ENCODE assay signal across 8 mouse cellular contexts in genomic region chr3:123371766-123372535, GRCm38 (mm10). TPM values are rescaled to one million over a fixed set of nuclear protein-coding genes. Genes with fewer than 3 reads are reported as not detected.
DNase-seq lines count a peak whose midpoint lies in the region; ATAC-seq and TF ChIP-seq lines count a peak whose summit lies in the region.

No protein-coding gene starts in this region.

- TF ChIP-seq CTCF in forebrain, postnatal 0 days (IDR thresholded peaks at IDR 0.05; ENCODE audit: low read depth): peak; percentile 85

- H3K4me3 ChIP-seq in forebrain, postnatal 0 days (ENCODE audit: low read depth, low read length): no peak overlapping the region
- no peak overlapping the region for H3K4me3 ChIP-seq in lung, embryonic 15.5 days

- H3K36me3 ChIP-seq in forebrain, postnatal 0 days (ENCODE audit: insufficient read depth): peaks cover 34% of the 10 kb centered on the region
- peaks cover 30% of the 10 kb centered on the region for H3K36me3 ChIP-seq in lung, embryonic 15.5 days

- no peak overlapping the region for H3K4me2 ChIP-seq in forebrain, postnatal 0 days (ENCODE audit: low read depth)
- no peak overlapping the region for H3K4me2 ChIP-seq in lung, embryonic 15.5 days

- DNase-seq in Muller cell, postnatal 12 days (ENCODE audit: inconsistent ontology term): peak; percentile 51
- DNase-seq in cerebellum, adult 8-10 months: peak; percentile 41
- peak; percentile 82 for DNase-seq in forebrain, postnatal 0 days
- DNase-seq in heart, postnatal 36 days: peak; percentile 71 to 72
- DNase-seq in layer of hippocampus, adult 18-20 months (ENCODE audit: low spot score in 2 of 2): peak; percentile 50 to 85
- peak; percentile 23 for DNase-seq in retina, adult 2 months (ENCODE audit: low read depth, low spot score)

- no peak overlapping the region for H3K9ac ChIP-seq in forebrain, postnatal 0 days
- no peak overlapping the region for H3K9ac ChIP-seq in lung, embryonic 15.5 days

- H3K27me3 ChIP-seq in forebrain, postnatal 0 days (ENCODE audit: insufficient read depth, low read length): no peaks in the 10 kb centered on the region
- no peaks in the 10 kb centered on the region for H3K27me3 ChIP-seq in lung, embryonic 15.5 days

- H3K4me1 ChIP-seq in forebrain, postnatal 0 days (ENCODE audit: insufficient read depth): no peaks in the 10 kb centered on the region
- no peaks in the 10 kb centered on the region for H3K4me1 ChIP-seq in lung, embryonic 15.5 days

- 36% methylated on average over 11 of the region's 11 CpGs for WGBS in forebrain, postnatal 0 days
- WGBS in lung, embryonic 15.5 days: 28% methylated on average over 11 of the region's 11 CpGs

- peak; percentile 88 for ATAC-seq in forebrain, postnatal 0 days
- peak; percentile 11; the same call in 1 of the 2 replicates for ATAC-seq in lung, embryonic 15.5 days (ENCODE audit: borderline replicate concordance, extremely low read depth, low FRiP score, low TSS enrichment)
- ATAC-seq in monocyte, adult 5-6 weeks (replicated peaks; ENCODE audit: insufficient number of reproducible peaks, low FRiP score, low TSS enrichment, poor library complexity, severe bottlenecking): no peak

- no peak overlapping the region for H3K27ac ChIP-seq in forebrain, postnatal 0 days (ENCODE audit: low read depth, low read length)
- H3K27ac ChIP-seq in lung, embryonic 15.5 days: no peak overlapping the region

- H3K9me3 ChIP-seq in forebrain, postnatal 0 days (ENCODE audit: low read length): no peaks in the 10 kb centered on the region
- H3K9me3 ChIP-seq in lung, embryonic 15.5 days: no peaks in the 10 kb centered on the region

- intact Hi-C loops in heart, postnatal 36 days (cut with DNase I): loop anchor here (5.0 kb wide), 2 partner anchors 140 to 205 kb away; no protein-coding TSS in a partner anchor

RNA-seq across cellular contexts. Expression of gene Mettl14, which starts 14.0 kb away (rescaled TPM):
- total RNA-seq in forebrain, postnatal 0 days (2014; rRNA removed): 6.1 and 8.7 TPM in 2 replicates
- polyA plus RNA-seq in forebrain, postnatal 0 days (2015; fragmentation: Nextera tagmentation; extraction: Ambion mirVana): 9.6 and 14.9 TPM in 2 replicates
- 10 to 100 TPM; 12.0 to 12.1 TPM for total RNA-seq in heart, postnatal 36 days (2021)
- total RNA-seq in layer of hippocampus, adult 18-20 months (2021): 10 to 100 TPM; 13.9 to 15.6 TPM
- 26.1 and 26.6 TPM in 2 replicates for polyA plus RNA-seq in lung, embryonic 15.5 days (2015; fragmentation: Nextera tagmentation; extraction: Ambion mirVana)
- total RNA-seq in monocyte, adult 5-6 weeks (2017): 16.0 to 27.8 TPM (median 21.0 TPM) in 3 replicates

Comparison
In these comparisons a context has a peak if more than half of its experiments do, and no peak if none do; other contexts are left out.
1. DNase-seq: peak in every context shown above with its lines; median percentile 82 in forebrain, postnatal 0 days; 72 in heart, postnatal 36 days; 68 in layer of hippocampus, adult 18-20 months; 51 in Muller cell, postnatal 12 days; 41 in cerebellum, adult 8-10 months; 23 in retina, adult 2 months.